Mouse (Mus musculus): Measurements from ENCODE around the gene Olfr509.

DNA sequence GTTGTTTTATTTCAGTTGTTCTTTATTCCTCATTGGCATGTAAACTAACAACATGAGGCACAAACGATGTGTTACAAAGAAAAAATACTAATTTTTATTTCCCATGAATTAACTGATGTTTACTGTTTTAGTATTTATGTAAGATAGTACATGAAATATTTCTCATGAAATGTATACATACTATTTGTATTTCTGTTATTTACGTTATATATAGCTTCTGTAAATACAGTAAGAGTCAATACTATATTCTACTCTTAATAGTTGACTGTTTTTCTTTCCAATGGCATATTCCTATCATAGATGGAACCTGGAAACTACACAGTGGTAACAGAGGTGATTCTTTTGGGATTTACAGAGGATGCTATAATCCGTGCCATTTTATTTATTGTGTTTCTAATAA, 22.0 kb downstream of the Olfr509 start, which contains the start of gene Olfr508:
- TF ChIP-seq CTCF (IDR thresholded peaks at IDR 0.05; ENCODE audit: insufficient read depth, low read length): no peak
- no peak for TF ChIP-seq POLR2A (IDR thresholded peaks at IDR 0.05; ENCODE audit: borderline replicate concordance, extremely low read depth, low read depth, low read length)

All from lung, adult 2 months (tissue).